Mouse (Mus musculus): ENCODE measurements at regions not wholly inside any gene's neighbourhood (a gene's known extent, or its start where the extent isn't known, plus 50 kb on each side); places are given as distances from the start of the nearest gene placed in this dataset.

DNA sequence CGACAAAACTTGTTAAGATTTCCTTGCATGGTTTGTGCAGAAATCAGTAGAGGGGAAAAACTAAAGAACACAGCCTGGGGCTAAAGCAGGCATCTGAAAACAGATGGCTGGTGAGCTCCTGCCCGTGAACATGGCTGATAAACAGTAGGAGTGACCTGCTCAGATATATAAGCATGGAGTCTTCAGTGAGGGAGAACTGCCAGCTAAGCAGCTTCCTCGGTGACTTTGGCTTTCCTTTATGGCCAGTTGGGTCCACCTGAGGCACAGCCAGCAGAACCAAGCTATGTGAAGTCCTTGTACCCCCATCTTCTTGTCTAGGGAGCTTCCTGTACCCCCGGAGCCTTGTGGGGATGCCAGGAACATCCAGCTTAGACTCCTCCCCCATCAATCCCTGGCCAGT, 139.8 kb upstream of the Gm10295 start:
- ATAC-seq (replicated peaks; ENCODE audit: poor library complexity, severe bottlenecking): no peak

DNA sequence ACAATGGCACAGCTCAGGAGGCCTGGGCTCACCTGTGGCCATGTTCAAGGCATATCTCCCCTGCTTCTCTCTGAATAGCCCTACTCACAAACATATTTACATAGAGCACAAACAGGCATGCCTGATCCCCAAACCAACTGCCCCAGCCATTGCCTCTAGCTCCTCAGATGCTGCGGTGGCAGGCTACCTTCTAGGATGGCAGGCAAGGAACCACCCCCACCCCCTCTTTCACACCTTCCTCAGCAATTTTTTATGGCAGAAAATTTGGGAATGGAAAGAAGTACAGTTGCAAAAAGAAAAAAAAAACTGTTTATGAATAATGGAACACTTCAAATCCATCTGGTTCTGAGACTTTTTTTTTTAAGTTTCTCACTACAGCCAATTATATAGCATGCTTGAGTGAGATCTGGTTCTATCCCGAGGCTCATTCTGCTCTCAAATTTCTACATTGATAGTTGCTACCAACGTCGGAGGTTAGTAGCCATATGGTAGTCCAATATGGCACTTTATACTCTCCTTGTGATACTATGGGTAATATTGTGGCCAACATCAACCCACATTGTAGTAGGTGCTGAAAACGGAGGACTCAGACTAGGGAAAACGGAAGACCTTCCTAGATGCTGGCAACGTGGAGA, 136.8 kb upstream of the Gm10295 start:
- ATAC-seq (replicated peaks; ENCODE audit: poor library complexity, severe bottlenecking): no peak

DNA sequence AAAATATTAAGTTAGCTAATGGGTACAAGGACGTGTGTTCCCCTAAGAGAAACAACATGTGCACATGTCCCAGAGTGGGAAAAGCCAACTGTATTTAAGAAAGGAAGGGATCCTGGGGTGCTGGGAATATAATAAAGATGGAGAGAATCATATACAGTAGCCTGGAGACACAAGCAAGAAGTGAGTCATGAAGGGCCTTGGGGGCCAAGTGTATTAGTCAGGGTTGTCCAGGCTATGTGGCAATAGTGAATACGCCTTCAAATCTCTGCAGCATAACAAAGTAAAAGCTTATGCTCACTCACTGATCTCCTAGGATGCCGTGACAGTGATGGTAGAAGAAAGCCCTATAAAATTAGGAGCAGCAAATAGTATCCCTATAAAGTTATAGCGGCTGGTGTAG, 124.1 kb upstream of the Gm10295 start:
- ATAC-seq (replicated peaks; ENCODE audit: poor library complexity, severe bottlenecking): no peak

DNA sequence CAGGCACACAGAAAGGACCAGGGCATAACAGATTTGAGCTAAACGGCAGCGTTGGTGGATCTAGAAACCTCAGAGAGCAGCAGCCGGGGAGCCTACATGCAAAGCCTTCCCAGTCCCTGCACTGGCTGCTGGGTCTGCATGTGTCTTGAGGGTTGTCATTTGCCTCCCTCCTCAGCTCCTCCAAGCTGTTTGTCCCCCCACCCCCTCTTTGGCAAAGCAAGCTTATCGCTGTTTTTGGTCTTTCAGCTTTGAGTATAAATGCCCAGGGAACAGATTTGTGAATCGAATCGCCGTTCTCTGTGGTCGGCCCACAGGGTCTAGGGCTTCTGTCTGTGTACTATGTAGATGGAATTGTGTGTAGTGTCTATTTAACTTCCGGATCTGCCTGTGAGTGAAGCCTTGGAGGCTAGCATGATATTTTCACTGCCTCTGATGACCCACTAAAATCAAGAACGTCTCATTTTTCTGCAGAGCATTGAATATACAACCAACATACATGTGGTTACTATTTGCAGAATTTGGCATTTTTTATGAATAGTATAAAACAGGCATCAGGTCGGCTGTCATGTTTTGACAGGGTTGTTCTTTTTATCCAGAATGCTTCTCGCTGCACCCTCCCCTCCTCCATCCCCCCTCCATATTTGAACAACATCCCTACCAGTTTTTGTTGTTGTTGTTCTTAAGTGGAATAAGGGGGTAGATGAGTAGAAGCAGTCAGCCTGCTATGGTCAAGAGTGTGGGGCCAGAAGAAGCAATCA, 121.3 kb upstream of the Gm10295 start:
- ATAC-seq (replicated peaks; ENCODE audit: poor library complexity, severe bottlenecking): no peak

DNA sequence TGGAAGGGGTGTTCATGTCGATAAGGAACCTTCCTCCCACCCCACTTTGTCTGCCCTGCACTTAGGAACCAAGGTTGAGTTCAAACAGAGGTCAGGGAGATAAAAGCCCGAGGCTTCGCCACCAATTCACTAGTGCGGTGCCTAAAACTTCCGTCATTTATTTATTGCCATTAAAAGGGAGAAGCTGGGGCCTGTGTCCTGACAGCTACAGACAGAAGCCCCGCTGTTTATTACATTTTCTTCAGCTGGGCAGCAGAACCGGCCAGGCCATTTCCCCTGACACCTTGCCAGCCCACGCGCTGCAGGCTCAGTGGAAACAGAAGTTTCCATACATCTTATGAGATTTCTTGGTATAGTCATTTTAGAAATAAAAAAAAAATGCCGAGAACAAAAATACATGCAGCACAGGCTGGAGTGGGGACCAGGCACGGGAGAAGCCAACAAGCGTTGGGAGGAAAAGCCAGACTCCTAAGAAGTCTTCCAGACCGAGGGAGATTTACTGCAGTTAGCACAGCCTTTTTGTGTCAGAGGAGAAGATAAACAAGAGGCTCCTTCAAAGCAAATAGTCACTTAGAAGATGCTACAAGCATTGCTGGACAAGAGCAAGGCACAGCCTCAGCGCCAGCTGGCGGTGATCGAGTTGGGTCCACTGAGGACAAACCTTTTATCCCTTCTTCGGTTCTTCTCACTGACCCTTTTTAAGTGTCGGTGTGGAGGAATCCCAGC, 120.5 kb upstream of the Gm10295 start:
- ATAC-seq (replicated peaks; ENCODE audit: poor library complexity, severe bottlenecking): peak; percentile 22; the same call in 1 of the 2 replicates

DNA sequence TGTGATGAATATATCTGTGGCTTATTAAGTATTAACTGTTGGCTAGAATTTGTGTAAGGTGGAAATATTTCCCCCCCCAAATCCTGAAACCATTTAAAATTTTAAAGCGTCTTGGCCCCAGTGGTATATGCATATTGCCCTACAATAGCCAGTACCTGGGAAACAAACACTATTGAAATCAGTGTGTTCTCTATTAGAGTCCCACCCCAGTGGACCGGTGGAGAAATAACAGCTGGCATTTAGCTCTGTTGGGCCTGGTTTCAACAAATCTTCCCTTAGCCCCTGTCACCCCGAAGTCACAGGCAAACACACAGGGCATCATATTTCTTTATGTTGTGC, 120.0 kb upstream of the Gm10295 start:
- peak; percentile 5; the same call in 1 of the 2 replicates for ATAC-seq (replicated peaks; ENCODE audit: poor library complexity, severe bottlenecking)

DNA sequence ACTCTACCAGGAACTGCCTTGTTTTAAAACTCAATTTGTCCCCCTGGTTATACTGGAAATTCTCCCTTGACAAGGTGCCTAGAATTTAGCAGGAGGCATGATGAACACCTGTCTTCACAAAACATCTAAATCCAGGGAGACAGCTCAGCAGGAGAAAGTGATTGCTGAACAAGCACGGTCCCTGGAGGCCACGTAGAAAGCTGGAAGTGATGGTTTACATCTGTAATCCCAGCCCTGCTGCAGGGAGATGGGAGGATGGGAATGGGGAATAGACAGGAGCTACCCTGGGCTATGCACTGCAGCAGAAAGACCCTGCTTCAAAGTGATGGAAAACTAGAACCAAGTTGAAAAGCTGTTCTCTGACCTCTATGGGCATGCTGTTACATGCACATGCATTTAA, 119.1 kb upstream of the Gm10295 start:
- ATAC-seq (replicated peaks; ENCODE audit: poor library complexity, severe bottlenecking): no peak

DNA sequence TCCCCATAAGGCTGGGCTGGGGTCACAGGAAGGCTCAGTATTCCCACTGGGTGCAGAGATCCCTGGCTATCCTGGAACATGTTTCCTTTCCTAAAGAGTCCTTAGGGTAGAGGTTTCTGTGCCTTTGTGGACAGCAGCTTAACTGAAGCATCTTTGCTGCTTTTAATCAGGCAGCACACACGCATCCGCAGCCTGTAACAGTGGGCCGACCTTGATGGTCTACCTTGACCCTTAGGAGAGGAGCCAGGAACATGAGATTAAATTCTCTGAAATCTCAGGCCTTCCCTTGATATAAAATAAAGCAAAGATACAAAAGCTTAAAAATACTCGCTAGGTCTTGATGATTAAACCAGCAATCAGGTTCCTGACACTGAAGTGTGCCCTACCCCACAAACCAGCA, 118.7 kb upstream of the Gm10295 start:
- no peak for ATAC-seq (replicated peaks; ENCODE audit: poor library complexity, severe bottlenecking)

DNA sequence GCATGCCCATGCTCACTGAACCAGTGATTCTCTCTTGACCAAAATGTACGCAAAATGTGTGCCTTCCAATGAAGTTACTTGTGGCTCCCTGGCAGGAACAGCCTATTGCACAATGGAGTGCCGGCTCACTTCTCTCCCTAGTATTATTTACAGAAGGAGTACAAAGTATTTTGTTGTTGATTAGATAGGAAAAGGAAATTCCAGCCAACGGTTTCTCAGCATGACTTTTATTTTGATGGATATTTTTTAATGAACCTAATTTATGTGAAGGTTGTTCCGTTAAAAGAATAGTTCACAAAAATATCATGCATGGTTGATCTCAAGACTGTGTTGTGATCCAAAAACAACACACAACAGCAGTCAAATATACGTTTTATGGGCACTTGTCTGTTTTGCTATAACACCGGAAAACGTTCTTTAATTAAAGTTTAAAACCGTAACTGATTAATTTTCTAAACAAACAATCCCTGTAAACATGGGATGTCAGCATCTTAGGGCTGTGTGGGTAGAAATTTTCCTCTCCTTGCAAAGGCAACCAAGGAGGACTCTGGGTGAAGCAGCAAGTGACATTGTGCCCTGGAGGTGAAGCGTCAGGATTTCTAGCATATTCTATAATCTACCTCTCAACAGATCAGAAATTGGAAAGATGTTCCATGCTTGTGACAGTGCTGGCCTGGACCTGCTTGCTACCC, 116.3 kb upstream of the Gm10295 start:
- ATAC-seq (replicated peaks; ENCODE audit: poor library complexity, severe bottlenecking): no peak

DNA sequence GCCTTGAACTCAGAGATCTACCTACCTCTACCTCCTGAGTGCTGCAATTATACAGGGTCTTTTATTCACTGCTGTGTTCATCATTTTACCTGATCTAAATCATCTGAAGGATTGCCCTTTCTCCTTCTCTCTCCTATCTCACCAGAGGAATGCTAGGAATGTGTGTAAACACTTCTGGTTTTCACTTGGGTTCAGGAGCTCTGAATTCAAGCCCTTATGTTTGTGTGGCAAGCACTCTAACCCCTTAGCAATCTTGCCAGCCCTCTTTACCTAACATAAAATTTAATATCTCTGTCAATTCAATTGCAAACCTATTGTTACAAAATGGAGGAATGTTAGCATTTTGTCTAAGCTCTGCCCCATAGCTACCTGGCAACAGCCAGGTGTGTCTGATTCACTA, 112.8 kb upstream of the Gm10295 start:
- no peak for ATAC-seq (replicated peaks; ENCODE audit: poor library complexity, severe bottlenecking)

DNA sequence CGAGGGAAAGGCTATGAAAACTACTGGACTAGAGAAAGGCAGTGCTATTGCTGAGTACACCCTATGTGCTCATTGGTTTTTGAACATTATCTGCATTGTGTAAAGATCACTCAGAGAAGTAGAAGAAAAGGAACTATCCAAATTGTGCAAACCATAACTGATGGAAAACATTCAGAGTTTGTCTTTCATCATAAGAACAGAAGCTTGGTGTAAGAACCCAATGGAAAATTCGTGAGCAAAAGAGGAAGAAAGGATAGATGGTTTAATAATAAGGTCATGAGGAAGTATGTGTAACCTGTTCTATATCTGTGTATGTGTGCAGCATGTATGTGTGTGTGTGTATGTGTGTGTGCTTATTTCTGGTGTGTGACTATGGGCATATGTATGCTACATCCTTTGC, 112.3 kb upstream of the Gm10295 start:
- ATAC-seq (replicated peaks; ENCODE audit: poor library complexity, severe bottlenecking): peak; percentile 99

DNA sequence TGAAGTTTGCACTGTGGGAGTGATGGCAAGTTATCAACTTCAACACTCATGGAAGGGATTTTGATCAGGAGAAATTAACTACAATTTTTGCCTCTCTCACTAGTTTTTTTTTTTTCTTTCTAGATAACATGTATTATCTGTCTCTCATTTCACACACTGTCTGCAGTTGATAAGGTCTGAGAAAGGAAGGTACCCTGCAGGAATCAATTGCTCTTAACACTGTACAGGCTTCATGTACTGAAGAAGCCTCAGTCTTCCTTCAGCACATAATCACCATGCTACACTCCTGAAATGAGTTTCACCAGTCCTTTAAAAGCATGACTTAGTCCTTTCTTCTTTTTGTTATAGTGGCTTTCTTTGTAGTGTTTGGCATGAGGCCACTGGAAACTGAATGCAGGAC, 108.5 kb upstream of the Gm10295 start:
- no peak for ATAC-seq (replicated peaks; ENCODE audit: poor library complexity, severe bottlenecking)

DNA sequence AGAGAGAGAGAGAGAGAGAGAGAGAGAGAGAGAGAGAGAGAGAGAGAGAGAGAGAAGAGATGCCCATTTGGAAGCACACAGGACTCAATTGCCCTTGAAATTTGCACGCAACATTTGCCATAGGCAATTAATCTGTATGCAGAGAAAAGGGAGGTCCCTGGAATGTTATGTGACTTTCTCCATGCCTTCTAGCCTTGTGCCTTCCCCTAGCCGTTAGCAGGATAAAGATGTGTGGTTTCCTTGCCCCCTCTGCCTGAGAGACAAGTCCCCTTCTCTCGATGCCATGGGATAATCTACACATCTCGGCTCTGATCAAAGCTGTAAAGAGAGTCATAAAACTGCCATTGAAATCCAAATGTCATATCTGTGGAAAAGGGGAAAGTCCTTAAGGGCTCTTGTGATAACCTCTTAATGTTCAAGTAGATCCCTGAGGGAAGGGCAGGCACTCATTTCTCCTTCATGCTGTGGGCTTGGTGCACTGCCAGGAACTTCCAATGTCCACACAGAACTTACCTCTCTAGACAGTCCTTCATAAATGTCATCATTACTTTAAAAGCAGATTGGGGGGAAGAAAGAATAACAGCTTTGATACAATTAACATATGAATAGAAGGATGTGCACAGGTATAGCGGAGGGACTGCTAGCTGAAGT, 106.9 kb upstream of the Gm10295 start:
- no peak for ATAC-seq (replicated peaks; ENCODE audit: poor library complexity, severe bottlenecking)

DNA sequence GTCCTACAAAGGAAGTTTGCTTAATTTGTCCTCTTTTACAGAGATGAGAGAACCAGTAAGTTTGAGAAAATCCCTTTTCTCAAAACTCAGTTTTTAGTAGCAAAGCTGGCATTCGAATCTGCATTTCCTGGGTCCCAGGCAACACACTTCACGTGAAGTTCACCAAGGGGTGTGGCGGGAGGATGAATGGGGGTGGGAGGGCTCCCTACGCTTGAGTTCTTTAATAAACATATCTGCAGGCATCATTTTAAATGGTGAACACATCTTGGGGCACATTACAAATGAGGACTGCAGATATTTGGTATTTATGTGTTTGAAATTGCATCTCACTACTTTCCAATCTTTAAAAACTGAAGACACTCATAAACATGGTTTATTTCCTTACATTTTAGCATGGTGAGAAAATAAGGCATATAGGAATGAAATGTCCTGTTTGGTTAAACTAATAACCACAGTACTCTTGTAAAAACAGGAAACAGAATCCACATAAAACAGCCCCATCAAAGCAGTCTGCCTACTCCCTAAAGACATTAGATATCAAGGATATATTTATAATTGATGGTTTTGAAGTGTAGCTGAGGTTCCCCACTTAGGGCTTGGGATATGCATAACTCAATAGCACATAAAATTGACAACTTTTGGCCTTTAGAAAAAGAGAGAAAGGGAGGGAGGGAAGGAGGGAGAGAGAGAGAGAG, 106.3 kb upstream of the Gm10295 start:
- no peak for ATAC-seq (replicated peaks; ENCODE audit: poor library complexity, severe bottlenecking)

DNA sequence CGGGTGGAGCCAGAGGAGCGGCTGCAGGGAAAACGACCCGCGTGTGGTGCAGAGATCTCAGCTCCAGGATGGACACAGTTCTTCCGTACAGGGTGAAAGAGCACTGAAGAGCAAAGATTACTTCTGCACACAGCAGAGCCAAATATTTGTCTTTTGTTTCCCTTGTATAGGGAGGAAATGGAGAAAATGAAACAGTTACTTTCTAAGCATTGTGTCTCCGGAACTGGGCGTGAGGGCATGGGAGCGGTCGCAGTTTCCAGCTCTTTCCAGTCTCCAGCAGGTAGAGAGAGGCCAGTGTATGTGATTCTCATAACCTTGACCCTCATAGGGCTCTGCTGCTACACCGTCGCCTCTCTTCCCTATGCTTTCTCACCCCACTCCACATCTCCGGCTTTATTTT, 105.1 kb upstream of the Gm10295 start:
- no peak for ATAC-seq (replicated peaks; ENCODE audit: poor library complexity, severe bottlenecking)

DNA sequence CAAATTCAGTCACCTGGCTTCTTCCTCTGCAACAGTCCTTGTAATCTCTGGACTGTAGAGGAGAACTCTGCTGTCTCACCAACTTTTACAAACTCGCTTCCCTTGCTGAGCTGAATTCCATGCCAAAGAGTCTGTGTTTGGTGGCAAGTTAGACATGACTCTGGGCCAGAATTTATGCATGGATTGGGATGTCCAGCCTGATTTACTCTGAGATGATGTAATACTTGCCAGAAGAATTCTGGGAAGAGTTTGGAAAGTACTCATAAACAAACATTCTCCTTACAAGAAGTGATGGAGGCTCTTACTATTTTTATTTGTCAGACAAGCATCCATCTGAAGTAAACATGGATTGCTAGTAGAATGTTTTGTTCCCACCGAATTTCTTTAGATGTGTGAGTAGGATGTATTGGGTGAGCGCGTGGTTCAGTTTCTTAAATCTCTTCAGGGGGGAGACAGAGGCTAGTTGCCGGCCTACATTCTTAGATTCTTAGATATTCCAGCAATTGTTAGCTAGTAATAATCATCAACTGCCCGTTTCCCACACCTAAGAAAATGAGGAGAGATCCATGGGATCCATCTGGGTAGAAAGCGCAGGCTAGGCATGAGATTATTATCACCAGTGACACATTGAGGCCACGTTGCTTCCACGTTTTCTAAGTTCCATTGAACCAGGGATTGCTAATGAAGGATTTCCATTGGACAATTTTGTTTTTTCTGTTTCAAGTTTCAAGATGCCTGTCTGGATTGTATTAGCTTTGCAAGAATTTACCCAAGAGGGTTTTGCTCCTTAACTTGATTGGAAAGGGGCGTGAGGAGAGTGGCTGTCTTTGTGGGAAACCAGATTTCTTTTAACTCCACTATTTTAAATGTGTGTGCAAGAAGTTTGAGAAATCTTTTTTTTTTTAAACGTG, 89.3 kb upstream of the Gm10295 start:
- no peak for ATAC-seq (replicated peaks; ENCODE audit: poor library complexity, severe bottlenecking)

DNA sequence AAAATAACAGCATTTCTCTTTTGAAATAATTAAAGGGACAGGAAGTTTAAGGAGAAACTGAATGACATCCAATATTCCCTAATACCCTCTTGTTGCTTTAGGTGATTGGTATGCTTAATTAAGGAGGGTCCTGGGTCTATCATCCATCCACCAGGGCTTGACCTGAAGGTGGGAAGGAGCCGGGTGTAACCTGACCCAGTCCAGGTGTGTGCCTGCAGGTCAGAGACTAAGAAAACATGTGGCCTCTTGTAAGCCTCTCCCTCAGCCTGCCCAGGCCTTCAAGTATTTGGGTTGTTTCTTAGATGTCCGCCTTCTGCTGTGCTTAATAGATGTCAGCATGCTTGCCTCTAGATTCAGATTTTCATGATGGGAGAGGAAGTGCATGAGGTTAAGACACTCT, 74.7 kb upstream of the Gm10295 start:
- no peak for ATAC-seq (replicated peaks; ENCODE audit: poor library complexity, severe bottlenecking)

DNA sequence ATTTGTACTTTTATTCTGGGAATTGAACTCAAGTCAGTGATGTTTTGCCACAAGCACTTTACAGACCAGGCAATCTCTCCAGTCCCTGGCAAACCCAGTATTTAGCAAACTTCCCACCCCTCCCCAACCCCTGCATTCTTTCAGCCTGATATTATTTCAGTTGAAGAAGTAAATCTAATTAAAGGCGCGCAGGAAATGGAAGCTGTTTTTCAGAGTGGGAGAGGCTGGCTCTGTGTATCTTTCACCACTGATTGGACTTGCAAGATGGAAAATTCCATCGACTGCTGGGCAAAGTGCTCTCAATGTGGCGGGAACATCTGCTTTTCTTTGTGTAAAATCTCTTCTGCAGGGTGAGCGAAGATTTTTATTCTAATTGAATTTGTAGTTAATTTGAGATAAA, 68.0 kb upstream of the Gm10295 start:
- ATAC-seq (replicated peaks; ENCODE audit: poor library complexity, severe bottlenecking): no peak

DNA sequence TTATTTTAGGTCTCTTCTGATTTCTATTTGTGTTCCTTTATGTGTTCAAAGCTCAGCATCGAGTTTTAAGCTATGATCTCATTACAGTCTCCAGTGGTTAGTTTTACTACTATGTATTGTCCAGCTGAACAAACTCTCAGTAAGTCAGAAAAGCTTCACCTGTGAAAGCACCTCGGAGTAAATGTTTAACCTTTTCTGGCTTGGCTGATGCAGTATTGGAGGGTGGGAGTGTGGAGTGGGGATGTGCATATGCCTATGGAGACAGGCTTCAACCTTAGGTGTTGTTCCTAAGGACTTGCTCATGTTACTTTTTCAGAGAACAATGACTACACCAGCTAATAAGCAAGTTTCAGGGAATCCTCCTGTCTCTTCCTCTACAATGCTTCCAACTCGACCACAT, 67.6 kb upstream of the Gm10295 start:
- no peak for ATAC-seq (replicated peaks; ENCODE audit: poor library complexity, severe bottlenecking)

All from granulocyte monocyte progenitor cell, adult 5-6 weeks (primary cell).